Mouse (Mus musculus) liver, embryonic 16.5 days (tissue): ENCODE results near the gene Stom. TPM values are rescaled to one million over a fixed set of nuclear protein-coding genes. Genes with fewer than 3 reads are reported as not detected.

ENCODE experiments used
- ATAC-seq: fragments of 200-750 bp; cut with Nextera tagmentation; 2 replicates; pipeline ENCODE4 v1.8.0; 2017; ENCODE audit warnings: low read depth, mild to moderate bottlenecking, moderate number of reproducible peaks, moderate library complexity
- H3K27ac ChIP-seq: fragments of 300-500 bp; sonication (generic); 2 replicates; pipeline ENCODE4 v1.5.1; 2014; ENCODE audit warnings: mild to moderate bottlenecking, low read length
- H3K27me3 ChIP-seq: fragments of 300-500 bp; sonication (generic); 2 replicates; pipeline ENCODE4 v1.6.1; 2014; ENCODE audit warnings: low read depth, low read length, mixed read lengths; ENCODE audit not compliant: control insufficient read depth, insufficient read depth
- H3K36me3 ChIP-seq: fragments of 300-500 bp; sonication (generic); 2 replicates; pipeline ENCODE4 v1.6.1; 2014; ENCODE audit warnings: mild to moderate bottlenecking; ENCODE audit not compliant: control insufficient read depth, insufficient read depth
- H3K4me1 ChIP-seq: fragments of 300-500 bp; sonication (generic); 2 replicates; pipeline ENCODE4 v1.6.1; 2014; ENCODE audit warnings: low read depth, low read length, mixed read lengths; ENCODE audit not compliant: control insufficient read depth
- H3K4me2 ChIP-seq: fragments of 300-500 bp; sonication (generic); 2 replicates; pipeline ENCODE4 v1.6.1; 2014; ENCODE audit warnings: low read depth, low read length, mixed read lengths
- H3K4me3 ChIP-seq: fragments of 300-500 bp; sonication (generic); 2 replicates; pipeline ENCODE4 v1.5.1; 2014; ENCODE audit warnings: low read depth, mild to moderate bottlenecking, low read length
- H3K9ac ChIP-seq: fragments of 300-500 bp; sonication (generic); 2 replicates; pipeline ENCODE4 v1.6.1; 2014; ENCODE audit warnings: low read depth, low read length
- H3K9me3 ChIP-seq: fragments of 300-500 bp; sonication (generic); replicated peaks from 2 replicates; pipeline ENCODE4 v1.6.1; 2016; ENCODE audit warnings: low read length; ENCODE audit not compliant: control insufficient read depth
- WGBS: fragments of 180-500 bp; shearing (Covaris S2); extraction: QIAGEN DNeasy Blood & Tissue Kit; methylation state at CpG from one replicate; pipeline ENCODE4 v1.1.7; 2014; ENCODE audit not compliant: insufficient replicate concordance; 5-methylcytosine and 5-hydroxymethylcytosine counted together
- polyA plus RNA-seq: library from polyadenylated mRNA; unstranded; fragments of >200 nt; fragmentation: Nextera tagmentation; extraction: Ambion mirVana; gene quantifications from 2 replicates; pipeline ENCODE4 v1.2.1, GENCODE M21; 2015

The Stom gene
- polyA plus RNA-seq, 1 experiment from 2014 or later: 189 TPM

DNA sequence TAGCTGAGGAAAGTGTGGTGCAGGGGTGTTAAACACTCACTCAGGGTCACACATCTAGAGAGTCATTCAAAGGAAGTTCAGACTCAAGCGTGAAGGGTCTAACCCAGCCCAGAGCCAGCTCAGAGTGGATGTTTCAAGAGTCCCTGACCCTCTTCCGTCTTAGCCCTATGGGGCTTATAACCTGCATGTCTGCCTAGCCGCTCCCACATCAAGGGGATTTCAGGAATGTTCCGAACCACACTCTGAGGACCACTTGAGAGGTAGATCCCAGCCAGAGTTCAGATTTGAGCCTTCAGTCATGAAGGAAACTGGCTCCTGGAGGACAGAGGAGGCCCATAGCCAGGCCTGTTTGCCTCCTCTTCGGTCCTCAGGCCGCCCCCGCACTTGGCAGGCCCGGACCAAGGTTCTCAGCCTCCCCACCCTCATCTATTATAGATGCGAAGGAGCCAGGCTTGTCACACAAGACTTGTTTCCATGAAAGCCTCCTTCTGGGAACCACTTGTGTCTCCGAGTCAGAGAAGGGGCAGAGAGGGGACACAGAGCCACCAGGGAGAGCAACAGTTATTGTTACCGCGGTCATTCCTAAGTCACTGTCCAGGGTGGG, 49.7 kb downstream of the Stom start:
- no peak overlapping the region for H3K27ac ChIP-seq
- peaks cover 9% of the 10 kb centered on the region for H3K27me3 ChIP-seq
- WGBS: 77% methylated on average over 12 of the region's 12 CpGs
- no peaks in the 10 kb centered on the region; the same call in 1 of the 2 replicates for H3K4me1 ChIP-seq
- ATAC-seq: no peak
- H3K9ac ChIP-seq: no peak overlapping the region
- no peaks in the 10 kb centered on the region; the same call in 1 of the 2 replicates for H3K36me3 ChIP-seq
- no peak overlapping the region for H3K4me2 ChIP-seq
- H3K4me3 ChIP-seq: no peak overlapping the region
- no peaks in the 10 kb centered on the region for H3K9me3 ChIP-seq

DNA sequence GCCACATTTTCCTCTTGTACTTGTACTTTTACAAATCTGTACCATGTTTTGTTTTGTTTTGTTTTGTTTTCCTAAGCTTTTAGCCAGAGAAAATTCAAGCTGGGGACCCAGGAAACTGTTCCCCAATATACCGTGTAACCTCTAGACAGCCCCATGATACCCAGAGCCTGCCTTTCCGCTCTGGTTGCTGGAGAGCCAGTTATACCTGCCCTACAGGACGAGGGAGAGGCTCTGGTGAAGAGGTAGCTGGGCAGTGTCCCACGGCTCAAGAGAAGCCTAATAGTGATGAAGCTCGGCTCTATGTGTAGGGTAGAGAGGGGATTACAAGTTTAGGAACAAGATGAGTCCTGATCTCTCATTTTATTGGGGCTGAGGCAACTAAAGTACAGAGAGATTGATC, 51.6 kb downstream of the Stom start:
- WGBS: 52% methylated on average over 5 of the region's 5 CpGs
- H3K27me3 ChIP-seq: peaks cover 16% of the 10 kb centered on the region
- no peaks in the 10 kb centered on the region; the same call in none of the 2 replicates for H3K4me1 ChIP-seq

DNA sequence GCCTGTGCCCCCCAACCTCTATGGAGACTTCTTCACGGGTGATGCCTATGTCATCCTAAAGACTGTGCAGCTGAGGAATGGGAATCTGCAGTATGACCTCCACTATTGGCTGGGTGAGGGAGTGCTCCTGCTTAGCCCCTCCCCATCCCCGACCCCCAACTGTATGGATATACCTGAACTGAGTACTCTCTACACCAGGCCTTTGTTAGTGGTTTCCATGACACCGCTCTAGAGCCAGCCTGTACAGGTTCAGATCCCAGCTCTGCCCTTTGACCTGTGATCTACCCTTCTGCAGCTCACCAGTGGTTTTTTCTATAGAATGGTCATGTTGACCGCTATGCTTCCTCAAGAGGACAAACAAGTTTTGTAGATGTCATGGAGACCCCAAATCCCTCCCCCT, 52.8 kb downstream of the Stom start:
- H3K4me1 ChIP-seq: no peaks in the 10 kb centered on the region; the same call in none of the 2 replicates

More for the DNA sequence above, 51.6 kb downstream of the Stom start:
- no peak overlapping the region for H3K4me3 ChIP-seq
- H3K4me2 ChIP-seq: no peak overlapping the region
- no peaks in the 10 kb centered on the region for H3K9me3 ChIP-seq
- no peak overlapping the region for H3K9ac ChIP-seq
- H3K27ac ChIP-seq: no peak overlapping the region
- ATAC-seq: no peak
- no peaks in the 10 kb centered on the region; the same call in 1 of the 2 replicates for H3K36me3 ChIP-seq

DNA sequence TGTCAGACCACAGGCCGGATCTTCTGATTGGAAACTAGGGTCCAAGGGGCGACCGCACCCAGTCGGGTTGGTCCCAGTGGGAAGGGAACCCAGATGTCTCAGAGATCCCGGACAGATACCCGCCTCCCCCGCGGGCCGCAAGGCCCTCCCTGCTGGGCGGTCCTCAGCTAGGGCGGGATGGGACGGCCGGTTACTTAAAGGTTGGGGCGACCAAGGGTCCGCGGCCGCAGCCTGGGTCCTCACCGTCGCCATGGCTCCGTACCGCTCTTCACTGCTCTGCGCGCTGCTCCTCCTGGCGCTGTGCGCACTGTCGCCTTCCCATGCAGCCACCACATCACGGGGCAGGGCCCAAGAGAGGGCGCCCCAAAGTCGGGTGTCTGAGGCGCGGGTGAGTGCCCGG, 54.6 kb downstream of the Stom start:
- Histone ChIP-seq H3K4me3 (peak overlapping the region; percentile 50), H3K4me1 (no peaks in the 10 kb centered on the region; the same call in none of the 2 replicates), H3K27ac (no peak overlapping the region), H3K27me3 (peaks cover 16% of the 10 kb centered on the region), H3K4me2 (peak overlapping the region; percentile 49), H3K9me3 (no peaks in the 10 kb centered on the region), H3K9ac (peak overlapping the region; percentile 25; the same call in 1 of the 2 replicates), H3K36me3 (no peaks in the 10 kb centered on the region; the same call in 1 of the 2 replicates)
- 4% methylated on average over 32 of the region's 32 CpGs for WGBS
- peak; percentile 35 for ATAC-seq

More for the DNA sequence above, 52.8 kb downstream of the Stom start:
- no peak overlapping the region for H3K4me3 ChIP-seq
- peaks cover 16% of the 10 kb centered on the region for H3K27me3 ChIP-seq
- H3K9me3 ChIP-seq: no peaks in the 10 kb centered on the region
- no peak overlapping the region for H3K4me2 ChIP-seq
- no peaks in the 10 kb centered on the region; the same call in 1 of the 2 replicates for H3K36me3 ChIP-seq
- 52% methylated on average over 4 of the region's 4 CpGs for WGBS
- H3K9ac ChIP-seq: no peak overlapping the region
- no peak overlapping the region for H3K27ac ChIP-seq
- no peak for ATAC-seq

DNA sequence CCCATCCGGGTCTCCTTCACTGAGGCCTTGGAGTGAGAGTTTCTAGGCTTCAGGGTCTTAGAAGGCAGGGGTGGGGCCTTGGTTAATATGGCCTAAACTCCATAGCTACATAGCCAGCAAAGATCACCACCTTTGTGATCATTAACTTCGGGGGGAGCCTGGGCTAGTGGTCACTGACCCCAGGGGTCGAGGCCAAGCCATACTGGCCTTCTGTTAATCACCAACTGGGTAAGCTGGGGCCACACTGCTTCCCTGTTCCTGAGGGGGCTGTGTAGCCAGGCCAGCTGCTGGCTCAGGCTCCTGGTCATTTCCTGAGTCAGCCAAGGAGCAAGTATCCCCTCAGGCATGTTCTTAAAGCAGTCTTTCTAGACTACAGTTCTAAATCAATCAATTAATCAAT, 56.8 kb downstream of the Stom start:
- no peaks in the 10 kb centered on the region for H3K36me3 ChIP-seq
- 48% methylated on average over 3 of the region's 3 CpGs for WGBS
- peaks cover 16% of the 10 kb centered on the region for H3K27me3 ChIP-seq
- peak; percentile 68 for ATAC-seq
- no peak overlapping the region for H3K27ac ChIP-seq
- no peaks in the 10 kb centered on the region for H3K9me3 ChIP-seq
- no peak overlapping the region for H3K4me3 ChIP-seq
- no peak overlapping the region for H3K4me2 ChIP-seq
- H3K9ac ChIP-seq: no peak overlapping the region
- H3K4me1 ChIP-seq: no peaks in the 10 kb centered on the region; the same call in none of the 2 replicates

DNA sequence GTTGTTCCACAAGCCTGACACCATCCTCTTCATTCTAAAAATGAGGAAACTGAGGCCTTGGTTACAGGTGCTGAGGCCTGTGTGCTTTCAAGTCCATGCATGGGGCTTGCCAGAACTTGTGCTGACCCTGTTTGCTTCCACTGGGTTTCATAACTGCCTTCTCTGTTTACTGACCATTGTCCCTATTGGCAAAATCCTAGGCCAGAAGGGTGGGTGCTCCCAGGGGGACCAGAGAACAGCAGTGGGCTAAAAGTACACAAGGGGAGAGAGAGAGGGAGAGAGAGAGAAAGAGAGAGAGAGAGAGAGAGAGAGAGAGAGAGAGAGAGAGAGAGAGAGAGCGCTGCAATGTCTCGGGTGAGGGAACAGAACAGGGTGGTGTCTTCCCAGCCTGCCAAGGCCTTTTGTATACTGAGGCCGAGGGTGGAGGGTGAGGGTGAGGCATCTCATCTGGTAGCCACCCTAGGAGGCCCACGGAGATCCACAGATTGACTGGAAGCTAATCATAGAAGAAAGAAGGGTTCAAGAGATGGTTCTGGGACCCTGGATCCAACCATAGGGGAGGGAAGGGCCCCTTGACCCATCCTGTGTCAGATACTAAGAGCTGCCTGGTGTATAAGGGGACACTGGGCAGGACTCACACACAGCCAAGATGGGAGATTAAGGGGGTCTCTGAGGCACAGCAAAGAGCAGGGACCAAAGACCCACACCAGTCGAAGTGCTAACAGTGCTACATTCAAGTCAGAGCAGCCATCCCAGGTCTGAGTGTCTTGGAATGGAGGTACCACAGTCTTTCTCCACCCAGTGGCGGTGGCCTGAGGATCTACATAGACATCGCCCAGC, 58.2 kb downstream of the Stom start:
- Histone ChIP-seq H3K9ac (no peak overlapping the region), H3K4me3 (no peak overlapping the region), H3K4me1 (no peaks in the 10 kb centered on the region; the same call in none of the 2 replicates), H3K27ac (no peak overlapping the region), H3K4me2 (no peak overlapping the region), H3K27me3 (peaks cover 16% of the 10 kb centered on the region), H3K36me3 (no peaks in the 10 kb centered on the region), H3K9me3 (no peaks in the 10 kb centered on the region)
- ATAC-seq: peak; percentile 19; the same call in 1 of the 2 replicates
- WGBS: 56% methylated on average over 7 of the region's 7 CpGs

DNA sequence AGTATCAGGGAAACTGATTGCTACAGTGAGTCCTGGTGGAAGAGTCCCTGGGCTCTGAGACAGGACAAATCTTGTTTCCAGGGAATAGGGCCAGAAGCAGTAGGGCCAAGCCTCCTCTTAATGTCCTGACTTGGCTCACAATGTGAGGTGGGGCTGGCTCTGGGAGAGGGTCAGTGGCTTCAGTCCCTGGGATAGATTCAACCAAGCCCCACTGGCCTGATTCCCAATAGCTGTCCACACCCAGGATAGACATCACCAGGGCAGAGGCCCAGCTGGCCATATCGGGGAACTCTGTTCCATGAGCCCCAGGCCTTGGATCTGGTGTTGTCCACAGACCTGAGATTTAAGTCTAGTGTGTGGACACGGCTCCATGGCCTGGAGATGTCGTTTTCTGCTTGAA, 59.1 kb downstream of the Stom start:
- Histone ChIP-seq H3K4me2 (no peak overlapping the region), H3K4me1 (no peaks in the 10 kb centered on the region; the same call in none of the 2 replicates), H3K9ac (no peak overlapping the region), H3K27ac (no peak overlapping the region), H3K27me3 (peaks cover 13% of the 10 kb centered on the region), H3K9me3 (no peaks in the 10 kb centered on the region), H3K4me3 (no peak overlapping the region), H3K36me3 (no peaks in the 10 kb centered on the region)
- no peak for ATAC-seq
- WGBS: 40% methylated on average over 3 of the region's 3 CpGs

DNA sequence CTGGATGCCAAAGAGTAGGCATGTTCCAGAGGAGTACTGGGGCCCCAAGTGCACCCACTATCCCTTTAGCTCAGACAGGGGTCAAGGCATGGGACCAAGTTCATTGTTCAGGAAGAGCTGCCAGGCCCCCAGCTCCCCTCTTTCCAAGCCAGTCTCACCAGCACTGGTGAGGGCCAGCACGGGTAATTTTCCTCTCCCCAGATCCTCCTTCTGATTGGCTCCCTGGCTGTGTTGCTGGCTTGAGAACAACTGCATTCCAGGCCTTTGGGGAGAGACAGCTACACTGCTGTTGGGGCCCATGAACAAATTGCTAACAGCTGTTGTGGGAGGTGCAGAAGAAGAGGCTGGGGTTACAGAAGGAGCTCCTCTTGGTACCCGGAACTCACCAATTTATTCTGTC, 63.2 kb downstream of the Stom start:
- H3K9ac ChIP-seq: no peak overlapping the region
- H3K27me3 ChIP-seq: no peaks in the 10 kb centered on the region
- WGBS: 54% methylated on average over 2 of the region's 2 CpGs
- H3K4me1 ChIP-seq: 0 out of 2 replicates have a peak, but pooled peaks cover 2% of the 10 kb centered on the region
- ATAC-seq: no peak
- H3K4me3 ChIP-seq: no peak overlapping the region
- H3K36me3 ChIP-seq: no peaks in the 10 kb centered on the region
- H3K9me3 ChIP-seq: no peaks in the 10 kb centered on the region
- no peak overlapping the region for H3K4me2 ChIP-seq
- H3K27ac ChIP-seq: no peak overlapping the region

DNA sequence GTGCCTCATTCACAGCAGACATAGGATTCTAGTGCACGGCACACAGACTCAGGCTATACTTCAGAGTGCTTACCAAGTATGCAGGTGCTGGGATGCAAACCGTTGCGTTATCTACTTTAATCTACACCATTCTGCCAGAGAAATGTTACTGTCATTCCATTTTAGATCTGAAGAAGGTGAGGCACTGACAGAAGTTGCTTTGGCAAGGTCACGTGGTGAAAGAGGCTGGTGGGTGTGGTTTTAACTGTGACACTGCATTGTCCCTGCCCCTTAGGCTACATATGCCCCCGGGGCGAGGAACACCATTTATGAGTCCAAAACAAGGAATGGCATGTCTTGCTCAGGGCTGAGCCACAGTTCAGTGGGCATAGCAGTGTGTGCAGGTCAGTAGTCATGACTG, 63.9 kb downstream of the Stom start:
- Histone ChIP-seq H3K36me3 (no peaks in the 10 kb centered on the region), H3K27me3 (no peaks in the 10 kb centered on the region), H3K4me2 (no peak overlapping the region), H3K4me3 (no peak overlapping the region), H3K9me3 (no peaks in the 10 kb centered on the region), H3K9ac (no peak overlapping the region), H3K27ac (no peak overlapping the region), H3K4me1 (0 out of 2 replicates have a peak, but pooled peaks cover 2% of the 10 kb centered on the region)
- no peak for ATAC-seq
- 60% methylated on average over 6 of the region's 6 CpGs for WGBS
